Mouse (Mus musculus): ENCODE data around the gene B3gat1. TPM values are rescaled to one million over a fixed set of nuclear protein-coding genes. Genes with fewer than 3 reads are reported as not detected.
A peak's percentile ranks its signal among the peaks of the same experiment; 100 is the strongest.

B3gat1 gene
- 54.7 and 64.9 TPM in 2 replicates for polyA plus RNA-seq (2014; fragmentation: Nextera tagmentation; extraction: Ambion mirVana)

DNA sequence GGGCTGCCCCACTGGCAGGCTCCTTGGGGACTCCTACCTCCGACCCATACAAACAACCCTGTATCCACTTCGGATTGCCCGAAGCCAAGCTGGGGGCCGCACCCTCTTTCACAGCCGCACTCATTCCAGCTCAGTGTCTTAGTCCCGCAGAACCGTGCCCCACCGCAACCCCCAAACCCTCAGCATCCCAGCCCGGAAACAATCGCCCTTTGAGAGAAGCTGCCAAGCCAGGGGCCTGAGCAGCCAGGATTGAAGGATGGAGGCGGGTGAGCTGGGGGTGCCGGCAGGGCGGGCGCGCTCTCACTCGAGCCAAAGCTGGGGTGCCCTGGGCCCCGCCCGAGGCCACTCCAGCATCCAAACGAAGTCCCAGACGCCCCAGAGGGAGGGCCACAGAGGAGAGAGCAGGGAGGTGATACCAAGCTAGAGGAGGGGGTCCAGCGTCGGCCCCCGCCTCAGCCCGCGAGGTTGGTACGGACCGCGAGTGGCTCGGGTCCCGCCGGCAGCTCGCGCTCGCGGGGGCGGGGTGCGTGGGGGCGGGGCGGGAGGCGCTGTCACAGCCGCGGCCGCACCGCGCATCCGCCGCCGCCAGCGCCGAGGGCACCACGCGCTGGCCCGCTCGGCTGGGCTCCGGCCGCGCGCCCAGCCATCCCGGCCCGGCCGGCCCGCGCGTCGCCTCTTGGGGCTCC, at the start of gene B3gat1:
Gene B3gat1, plus strand, starts transcription at position 523 of the 686 bp plus-strand sequence.
- peak within 1 kb of the TSS; percentile 86 for H3K4me2 ChIP-seq (replicated peaks)
- no peaks in the 10 kb centered on the region for H3K9me3 ChIP-seq (ENCODE audit: control insufficient read depth, low read length)
- no peaks in the 10 kb centered on the region for H3K36me3 ChIP-seq (replicated peaks; ENCODE audit: control insufficient read depth, insufficient read depth)
- H3K4me1 ChIP-seq (replicated peaks; ENCODE audit: control insufficient read depth, insufficient read depth, low read length), result peaks cover 30% of the 10 kb centered on the region
- H3K27me3 ChIP-seq (ENCODE audit: control insufficient read depth, insufficient read depth, low read length), result no peaks in the 10 kb centered on the region
- ATAC-seq (ENCODE audit: low FRiP score), result peak; percentile 93
- H3K27ac ChIP-seq, result peak within 1 kb of the TSS; percentile 94
- peak within 1 kb of the TSS; percentile 96 for H3K4me3 ChIP-seq (replicated peaks; ENCODE audit: low read length)
- WGBS, result under 1% methylated on average over 39 of the region's 65 CpGs
- peak within 1 kb of the TSS; percentile 97 for H3K9ac ChIP-seq
- DNase-seq (ENCODE audit: low spot score), result peak; percentile 79

DNA sequence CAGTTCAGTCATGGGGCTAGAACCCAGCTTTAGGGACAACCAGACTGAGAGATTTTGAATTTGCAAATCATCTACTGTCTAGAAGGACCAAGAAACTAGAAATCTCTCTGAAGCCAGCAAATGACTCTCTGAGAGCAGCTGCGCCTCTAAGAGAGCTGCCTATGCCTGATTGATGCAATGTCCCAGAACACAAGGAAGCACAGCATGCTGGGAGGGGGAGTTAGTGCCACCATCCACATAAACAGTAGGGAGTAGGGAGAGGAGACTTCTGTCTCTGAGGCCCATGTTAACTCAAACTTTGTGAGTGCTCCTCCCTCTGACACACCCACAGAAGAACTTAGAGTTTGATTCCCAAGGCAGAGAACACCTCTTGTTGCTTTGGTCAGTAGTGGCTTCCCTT, 44.4 kb upstream of the B3gat1 start:
- ATAC-seq (ENCODE audit: low FRiP score) (no peak), DNase-seq (ENCODE audit: low spot score) (no peak)
- WGBS, result 68% methylated on average over 1 of the region's 1 CpGs
- H3K4me1 ChIP-seq (replicated peaks; ENCODE audit: control insufficient read depth, insufficient read depth, low read length), result no peaks in the 10 kb centered on the region
- H3K4me2 ChIP-seq (replicated peaks), result no peak overlapping the region
- H3K27ac ChIP-seq, result no peak overlapping the region
- H3K9ac ChIP-seq, result no peak overlapping the region
- H3K9me3 ChIP-seq (ENCODE audit: control insufficient read depth, low read length), result no peaks in the 10 kb centered on the region
- H3K27me3 ChIP-seq (ENCODE audit: control insufficient read depth, insufficient read depth, low read length), result no peaks in the 10 kb centered on the region
- no peak overlapping the region for H3K4me3 ChIP-seq (replicated peaks; ENCODE audit: low read length)
- no peaks in the 10 kb centered on the region for H3K36me3 ChIP-seq (replicated peaks; ENCODE audit: control insufficient read depth, insufficient read depth)

DNA sequence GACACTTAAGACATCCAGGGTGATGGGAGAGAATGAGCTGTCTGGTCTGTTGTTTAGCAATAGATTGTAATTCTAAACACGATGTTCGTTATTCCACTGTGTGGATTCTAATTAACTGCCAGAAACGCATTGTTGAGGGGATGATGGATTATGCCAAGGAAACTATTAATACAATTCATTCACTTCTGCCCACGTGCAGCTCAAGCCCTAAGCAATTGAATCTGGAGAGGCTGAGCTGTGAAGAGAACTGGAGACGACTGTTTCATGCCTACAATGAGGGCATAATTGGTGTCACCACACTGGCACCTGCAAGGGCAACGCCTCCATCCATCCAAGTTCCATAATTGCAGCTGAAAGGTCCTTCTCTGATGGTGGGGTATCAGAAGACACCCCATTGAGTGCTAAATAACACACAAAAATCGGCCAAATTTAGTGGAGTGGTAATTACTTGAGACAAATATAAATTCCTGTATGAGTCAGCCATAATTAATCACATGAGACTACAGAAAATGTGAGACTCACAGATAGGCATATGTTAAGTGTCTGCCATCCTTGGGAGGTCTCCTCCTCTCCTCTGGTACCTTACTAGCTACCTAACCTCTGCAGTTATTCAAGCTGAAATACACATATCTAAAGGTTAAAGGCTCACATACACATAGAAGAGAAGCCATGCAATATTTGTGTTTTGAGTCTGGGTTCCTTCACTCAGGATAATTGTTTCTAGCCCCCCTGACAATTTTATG, 43.4 kb upstream of the B3gat1 start:
- Histone ChIP-seq H3K9me3 (ENCODE audit: control insufficient read depth, low read length) (no peaks in the 10 kb centered on the region), H3K4me1 (replicated peaks; ENCODE audit: control insufficient read depth, insufficient read depth, low read length) (no peaks in the 10 kb centered on the region), H3K9ac (no peak overlapping the region), H3K27ac (no peak overlapping the region), H3K4me3 (replicated peaks; ENCODE audit: low read length) (no peak overlapping the region), H3K27me3 (ENCODE audit: control insufficient read depth, insufficient read depth, low read length) (no peaks in the 10 kb centered on the region), H3K4me2 (replicated peaks) (no peak overlapping the region), H3K36me3 (replicated peaks; ENCODE audit: control insufficient read depth, insufficient read depth) (no peaks in the 10 kb centered on the region)
- DNase-seq (ENCODE audit: low spot score), result peak; percentile 65
- peak; percentile 80 for ATAC-seq (ENCODE audit: low FRiP score)
- 28% methylated on average over 7 of the region's 7 CpGs for WGBS

DNA sequence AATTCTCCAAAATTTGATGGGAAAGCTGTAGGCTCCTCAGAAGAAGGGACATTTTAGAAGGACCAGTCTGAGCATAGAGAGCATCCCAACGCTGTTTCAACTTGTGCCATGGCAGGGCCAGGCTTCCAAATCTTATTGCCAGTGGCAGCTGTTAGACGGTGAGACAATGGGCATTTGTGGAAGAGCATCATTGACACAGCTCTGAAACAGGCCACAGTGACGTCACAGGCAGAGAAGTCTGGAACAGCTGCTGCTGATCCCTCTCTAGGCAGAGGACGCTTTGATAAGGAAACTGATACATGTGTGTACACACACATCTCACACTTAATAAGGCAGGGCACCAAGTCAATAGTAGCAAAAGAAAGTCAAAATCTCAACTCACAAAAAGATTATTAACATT, 40.9 kb upstream of the B3gat1 start:
- Histone ChIP-seq H3K4me1 (replicated peaks; ENCODE audit: control insufficient read depth, insufficient read depth, low read length) (no peaks in the 10 kb centered on the region), H3K27ac (no peak overlapping the region), H3K9ac (no peak overlapping the region), H3K36me3 (replicated peaks; ENCODE audit: control insufficient read depth, insufficient read depth) (no peaks in the 10 kb centered on the region), H3K4me3 (replicated peaks; ENCODE audit: low read length) (no peak overlapping the region), H3K27me3 (ENCODE audit: control insufficient read depth, insufficient read depth, low read length) (no peaks in the 10 kb centered on the region), H3K4me2 (replicated peaks) (no peak overlapping the region), H3K9me3 (ENCODE audit: control insufficient read depth, low read length) (no peaks in the 10 kb centered on the region)
- ATAC-seq (ENCODE audit: low FRiP score) (no peak), DNase-seq (ENCODE audit: low spot score) (no peak)
- WGBS, result 78% methylated on average over 4 of the region's 4 CpGs

DNA sequence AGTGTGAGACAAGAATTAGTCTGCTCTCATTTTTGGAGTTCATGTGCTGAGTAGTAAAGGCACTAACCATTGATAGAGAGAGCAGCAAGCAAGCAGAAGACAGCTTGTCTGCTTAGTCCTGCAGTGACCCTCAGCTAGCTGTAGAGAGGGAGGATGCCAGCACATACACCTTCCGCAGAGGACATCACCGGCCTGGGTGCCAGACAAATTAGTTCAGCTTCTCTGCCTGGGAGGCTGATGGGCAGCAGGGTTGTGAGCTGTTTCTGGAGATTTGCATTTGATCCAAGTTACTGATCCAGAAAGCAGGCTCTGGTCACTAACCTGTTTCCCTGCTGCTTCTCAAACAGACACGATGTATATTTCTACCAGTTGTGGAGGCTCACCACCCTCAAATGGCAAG, 38.9 kb upstream of the B3gat1 start:
- H3K36me3 ChIP-seq (replicated peaks; ENCODE audit: control insufficient read depth, insufficient read depth), result no peaks in the 10 kb centered on the region
- H3K27me3 ChIP-seq (ENCODE audit: control insufficient read depth, insufficient read depth, low read length), result no peaks in the 10 kb centered on the region
- no peaks in the 10 kb centered on the region for H3K9me3 ChIP-seq (ENCODE audit: control insufficient read depth, low read length)
- no peak overlapping the region for H3K4me3 ChIP-seq (replicated peaks; ENCODE audit: low read length)
- ATAC-seq (ENCODE audit: low FRiP score) (no peak), DNase-seq (ENCODE audit: low spot score) (no peak)
- WGBS, result 76% methylated on average over 3 of the region's 3 CpGs
- H3K9ac ChIP-seq, result no peak overlapping the region
- no peaks in the 10 kb centered on the region for H3K4me1 ChIP-seq (replicated peaks; ENCODE audit: control insufficient read depth, insufficient read depth, low read length)
- no peak overlapping the region for H3K27ac ChIP-seq
- no peak overlapping the region for H3K4me2 ChIP-seq (replicated peaks)

DNA sequence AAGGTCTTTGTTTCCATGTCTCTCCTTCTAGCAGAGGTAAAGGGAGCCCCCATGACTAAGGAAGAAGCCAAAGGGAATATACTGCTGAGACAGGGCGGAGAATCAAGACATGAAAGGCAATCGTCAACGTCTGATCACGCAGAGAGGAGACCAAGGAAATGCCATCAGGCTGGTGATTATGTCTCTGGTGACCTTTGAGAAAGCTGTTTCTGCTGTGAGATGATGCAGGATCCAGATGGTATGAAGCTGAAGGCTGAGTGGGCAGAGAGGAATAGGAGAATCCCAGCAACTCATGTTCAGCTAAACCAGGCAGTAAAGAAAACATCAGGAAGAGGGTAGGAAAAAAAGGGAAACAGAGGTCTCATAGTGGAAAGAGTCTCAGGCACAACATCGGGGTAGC, 38.4 kb upstream of the B3gat1 start:
- WGBS, result 84% methylated on average over 5 of the region's 5 CpGs

DNA sequence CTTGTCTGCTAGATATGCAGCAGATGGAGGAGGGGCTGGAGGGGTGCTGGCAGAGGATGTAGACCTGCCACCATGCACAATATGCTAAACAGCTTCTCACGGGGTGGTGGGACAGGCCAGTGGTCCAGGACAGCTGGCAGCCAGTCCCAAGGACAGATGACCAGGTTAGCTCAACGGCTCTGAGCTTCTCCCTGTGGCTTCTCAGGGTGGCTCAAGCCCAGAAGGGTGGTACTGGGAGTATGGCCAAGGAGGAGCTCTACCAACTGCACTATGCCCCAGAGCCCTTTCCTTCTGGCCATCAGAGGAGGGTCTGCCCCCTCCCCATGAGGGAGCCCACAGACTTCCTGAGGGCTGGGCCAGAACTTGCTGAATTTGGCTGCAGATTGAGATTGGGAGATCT, 35.2 kb upstream of the B3gat1 start:
- 79% methylated on average over 2 of the region's 2 CpGs for WGBS
- DNase-seq (ENCODE audit: low spot score) (no peak), ATAC-seq (ENCODE audit: low FRiP score) (peak; percentile 51; the same call in 1 of the 2 replicates)
- H3K27ac ChIP-seq, result no peak overlapping the region
- no peaks in the 10 kb centered on the region for H3K27me3 ChIP-seq (ENCODE audit: control insufficient read depth, insufficient read depth, low read length)
- no peak overlapping the region for H3K4me3 ChIP-seq (replicated peaks; ENCODE audit: low read length)
- no peaks in the 10 kb centered on the region for H3K4me1 ChIP-seq (replicated peaks; ENCODE audit: control insufficient read depth, insufficient read depth, low read length)
- no peak overlapping the region for H3K9ac ChIP-seq
- H3K9me3 ChIP-seq (ENCODE audit: control insufficient read depth, low read length), result no peaks in the 10 kb centered on the region
- no peak overlapping the region for H3K4me2 ChIP-seq (replicated peaks)
- no peaks in the 10 kb centered on the region for H3K36me3 ChIP-seq (replicated peaks; ENCODE audit: control insufficient read depth, insufficient read depth)

More for the DNA sequence above, 38.4 kb upstream of the B3gat1 start:
- DNase-seq (ENCODE audit: low spot score) (no peak), ATAC-seq (ENCODE audit: low FRiP score) (no peak)
- Histone ChIP-seq H3K27ac (no peak overlapping the region), H3K36me3 (replicated peaks; ENCODE audit: control insufficient read depth, insufficient read depth) (no peaks in the 10 kb centered on the region), H3K27me3 (ENCODE audit: control insufficient read depth, insufficient read depth, low read length) (no peaks in the 10 kb centered on the region), H3K4me2 (replicated peaks) (no peak overlapping the region), H3K9ac (no peak overlapping the region), H3K4me1 (replicated peaks; ENCODE audit: control insufficient read depth, insufficient read depth, low read length) (no peaks in the 10 kb centered on the region), H3K4me3 (replicated peaks; ENCODE audit: low read length) (no peak overlapping the region), H3K9me3 (ENCODE audit: control insufficient read depth, low read length) (no peaks in the 10 kb centered on the region)

DNA sequence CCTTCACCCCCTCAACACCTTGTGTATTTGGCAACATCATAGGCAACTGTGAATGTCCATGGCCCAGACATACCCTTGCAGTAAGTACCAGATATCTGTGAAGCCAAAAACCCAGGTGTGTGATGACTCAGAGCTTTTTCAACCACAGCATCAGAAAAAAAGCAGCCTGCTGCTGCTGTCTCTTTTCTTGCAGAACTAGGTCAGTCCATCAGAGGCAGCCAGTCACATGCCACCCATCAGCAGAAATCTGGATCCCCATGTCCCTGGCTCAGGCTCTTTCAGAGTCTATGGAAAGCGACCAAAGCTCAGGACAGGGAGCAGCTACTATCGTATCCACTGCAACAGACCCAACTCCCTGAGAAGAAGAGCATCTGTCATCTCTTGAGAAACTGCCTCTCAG, 33.2 kb upstream of the B3gat1 start:
- ATAC-seq (ENCODE audit: low FRiP score) (no peak), DNase-seq (ENCODE audit: low spot score) (no peak)
- H3K4me3 ChIP-seq (replicated peaks; ENCODE audit: low read length), result no peak overlapping the region
- WGBS, result 77% methylated on average over 2 of the region's 2 CpGs
- no peaks in the 10 kb centered on the region for H3K9me3 ChIP-seq (ENCODE audit: control insufficient read depth, low read length)
- no peak overlapping the region for H3K9ac ChIP-seq
- H3K4me1 ChIP-seq (replicated peaks; ENCODE audit: control insufficient read depth, insufficient read depth, low read length), result no peaks in the 10 kb centered on the region
- H3K36me3 ChIP-seq (replicated peaks; ENCODE audit: control insufficient read depth, insufficient read depth), result no peaks in the 10 kb centered on the region
- H3K27me3 ChIP-seq (ENCODE audit: control insufficient read depth, insufficient read depth, low read length), result no peaks in the 10 kb centered on the region
- H3K4me2 ChIP-seq (replicated peaks), result no peak overlapping the region
- no peak overlapping the region for H3K27ac ChIP-seq

DNA sequence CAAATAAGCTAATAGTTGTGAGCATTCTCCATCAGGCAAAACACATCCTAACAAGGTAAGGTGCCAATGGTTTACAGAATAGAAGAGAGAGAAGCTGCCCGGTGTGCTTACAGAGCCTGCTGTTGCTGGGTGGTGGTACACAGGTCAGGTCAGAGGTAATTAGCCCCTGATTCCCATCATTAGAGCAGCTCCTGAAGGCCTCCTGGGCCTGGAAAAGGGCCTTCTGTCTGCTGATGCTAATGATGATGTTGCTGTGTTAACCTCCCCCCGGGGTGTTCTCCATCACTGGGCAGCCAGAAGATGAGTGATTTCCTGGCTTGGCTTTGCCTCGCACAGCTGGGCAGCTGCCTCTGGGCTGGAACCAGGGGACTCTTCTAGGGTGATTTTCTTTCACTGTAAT, 15.1 kb upstream of the B3gat1 start:
- no peaks in the 10 kb centered on the region for H3K4me1 ChIP-seq (replicated peaks; ENCODE audit: control insufficient read depth, insufficient read depth, low read length)
- H3K27ac ChIP-seq, result peak overlapping the region; percentile 9; the same call in 1 of the 2 replicates
- peak; percentile 48 for ATAC-seq (ENCODE audit: low FRiP score)
- no peaks in the 10 kb centered on the region for H3K36me3 ChIP-seq (replicated peaks; ENCODE audit: control insufficient read depth, insufficient read depth)
- no peak overlapping the region for H3K9ac ChIP-seq
- no peak overlapping the region for H3K4me3 ChIP-seq (replicated peaks; ENCODE audit: low read length)
- H3K27me3 ChIP-seq (ENCODE audit: control insufficient read depth, insufficient read depth, low read length), result no peaks in the 10 kb centered on the region
- no peak overlapping the region for H3K4me2 ChIP-seq (replicated peaks)
- DNase-seq (ENCODE audit: low spot score), result no peak
- WGBS, result 33% methylated on average over 3 of the region's 3 CpGs
- no peaks in the 10 kb centered on the region for H3K9me3 ChIP-seq (ENCODE audit: control insufficient read depth, low read length)
